Mouse (Mus musculus): ENCODE data around the gene Ddit4. TPM values are rescaled to one million over a fixed set of nuclear protein-coding genes. Genes with fewer than 3 reads are reported as not detected.

The Ddit4 gene
- polyA plus RNA-seq, 1 experiment: 35.0 TPM

DNA sequence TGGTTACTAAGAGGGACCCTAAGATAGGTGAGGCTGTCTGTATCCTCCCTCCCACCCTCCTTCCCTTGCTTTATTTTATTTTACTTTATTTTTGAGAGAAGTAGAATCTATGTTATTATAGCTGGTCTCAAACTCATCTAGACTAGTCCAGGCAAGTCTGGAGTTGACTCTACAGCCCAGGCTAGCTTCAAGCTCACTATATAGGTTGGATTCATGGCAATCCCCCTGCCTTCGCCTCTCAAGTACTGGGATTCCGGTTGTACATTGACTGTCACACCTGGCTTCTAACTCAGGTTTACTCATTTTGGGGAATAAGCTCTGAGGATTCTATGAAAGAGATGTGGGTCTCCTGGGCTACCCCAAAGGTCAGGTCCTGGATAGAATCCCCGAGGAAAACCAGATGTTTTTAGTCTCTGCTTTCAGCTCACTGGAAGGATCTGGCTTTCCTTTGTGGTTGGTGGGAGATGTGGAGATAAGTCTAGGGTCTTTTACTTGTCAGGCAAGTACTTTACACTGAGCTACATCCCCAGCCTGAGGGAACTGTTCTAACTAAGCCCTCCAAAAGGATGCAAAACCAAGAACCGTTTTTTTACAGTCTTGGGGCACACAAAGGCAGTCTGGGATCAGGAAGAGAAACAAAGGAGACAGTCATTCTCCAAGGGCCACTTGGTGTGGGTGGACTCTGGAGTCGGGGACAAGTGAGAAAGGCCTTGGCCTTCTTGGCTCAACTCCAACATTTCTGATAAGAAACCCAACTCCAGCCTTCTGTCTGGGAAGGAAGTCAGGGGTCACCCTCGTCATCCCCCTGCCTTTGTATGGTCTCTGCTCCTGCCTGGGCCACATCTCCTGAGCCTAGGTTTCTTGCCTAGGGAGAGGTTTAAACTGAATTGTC is 3.0 kb downstream of the Ddit4 start:
- Histone ChIP-seq H3K36me3 (ENCODE audit: control insufficient read depth, insufficient read depth, low read length) (peaks cover 6% of the 10 kb centered on the region), H3K4me3 (ENCODE audit: low read depth, low read length) (no peak overlapping the region), H3K27me3 (ENCODE audit: control insufficient read depth, insufficient read depth, low read length) (no peaks in the 10 kb centered on the region), H3K4me1 (ENCODE audit: control insufficient read depth, insufficient read depth, insufficient read length, low read length) (peaks cover 25% of the 10 kb centered on the region), H3K27ac (ENCODE audit: insufficient read depth, low read depth, low read length) (peak overlapping the region; percentile 94)
- WGBS: 22% methylated on average over 6 of the region's 6 CpGs
- TF ChIP-seq POLR2A (IDR thresholded peaks at IDR 0.05; ENCODE audit: low read depth, low read length): no peak
- TF ChIP-seq CTCF (IDR thresholded peaks at IDR 0.05; ENCODE audit: extremely low read depth, insufficient read length, insufficient replicate concordance, low read depth, low read length): no peak

DNA sequence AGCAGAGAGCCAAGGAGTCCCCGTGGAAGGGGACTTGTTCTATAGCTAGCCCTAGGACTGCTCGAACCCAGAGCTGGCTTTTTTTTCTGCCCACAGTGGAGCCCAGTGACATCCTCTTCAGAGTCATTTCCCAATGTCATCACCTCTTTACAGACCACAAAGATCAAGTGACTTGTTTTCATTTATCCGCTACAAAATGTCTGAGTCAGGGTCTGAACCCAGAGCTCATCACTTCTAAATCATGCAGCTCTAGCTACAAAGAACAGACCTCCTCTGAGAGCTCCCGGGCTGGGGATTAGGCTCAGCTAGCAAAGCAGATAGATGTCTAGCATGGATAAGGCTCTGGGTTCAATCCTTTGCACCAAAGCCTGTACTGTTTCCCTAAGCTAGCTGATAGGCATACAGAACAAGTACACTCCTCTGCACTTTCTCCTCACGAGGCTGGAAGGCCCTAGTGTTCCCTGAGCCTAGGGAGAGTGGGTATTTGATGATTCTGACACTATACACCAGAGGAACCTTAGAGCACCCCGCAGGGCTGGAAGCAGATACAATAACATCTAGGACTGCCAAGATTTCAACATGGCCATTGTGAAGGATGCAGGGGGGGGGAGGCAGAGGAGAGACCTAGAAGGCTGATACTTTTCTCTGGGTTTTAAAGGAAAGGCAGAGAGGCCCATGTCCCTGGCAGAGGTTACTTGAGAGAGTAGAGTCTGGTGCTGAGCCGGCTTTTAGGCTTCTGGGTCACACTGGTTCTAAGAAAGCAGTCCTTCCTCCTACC is 4.1 kb downstream of the Ddit4 start:
- TF ChIP-seq CTCF (IDR thresholded peaks at IDR 0.05; ENCODE audit: extremely low read depth, insufficient read length, insufficient replicate concordance, low read depth, low read length) (no peak), POLR2A (IDR thresholded peaks at IDR 0.05; ENCODE audit: low read depth, low read length) (no peak)
- Histone ChIP-seq H3K36me3 (ENCODE audit: control insufficient read depth, insufficient read depth, low read length) (peaks cover 6% of the 10 kb centered on the region), H3K27ac (ENCODE audit: insufficient read depth, low read depth, low read length) (peak overlapping the region; percentile 23; the same call in 1 of the 2 replicates), H3K27me3 (ENCODE audit: control insufficient read depth, insufficient read depth, low read length) (no peaks in the 10 kb centered on the region), H3K4me3 (ENCODE audit: low read depth, low read length) (no peak overlapping the region), H3K4me1 (ENCODE audit: control insufficient read depth, insufficient read depth, insufficient read length, low read length) (peaks cover 34% of the 10 kb centered on the region)
- WGBS: 52% methylated on average over 7 of the region's 7 CpGs

DNA sequence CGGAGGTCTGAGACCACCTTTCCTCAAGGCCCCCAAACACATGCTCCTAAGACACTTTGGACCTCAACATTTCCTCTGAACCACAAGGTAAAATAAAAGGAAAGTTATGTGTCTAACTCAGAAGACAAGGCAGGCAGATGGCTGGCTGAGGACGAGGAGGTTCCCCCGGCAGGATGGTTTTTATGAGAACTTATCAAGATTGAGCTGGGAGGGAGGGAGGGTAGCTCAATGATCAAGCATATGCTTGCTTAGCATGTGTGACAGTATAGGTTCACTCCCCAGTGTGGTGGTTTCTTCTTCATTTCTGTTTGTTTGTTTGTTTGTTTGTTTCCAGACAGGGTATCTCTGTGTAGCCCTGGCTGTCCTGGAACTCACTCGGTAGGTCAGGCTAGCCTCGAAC is 5.3 kb downstream of the Ddit4 start:
- no peak overlapping the region for H3K4me3 ChIP-seq (ENCODE audit: low read depth, low read length)
- H3K27ac ChIP-seq (ENCODE audit: insufficient read depth, low read depth, low read length): no peak overlapping the region
- H3K27me3 ChIP-seq (ENCODE audit: control insufficient read depth, insufficient read depth, low read length): no peaks in the 10 kb centered on the region
- 80% methylated on average over 5 of the region's 5 CpGs for WGBS
- H3K4me1 ChIP-seq (ENCODE audit: control insufficient read depth, insufficient read depth, insufficient read length, low read length): peaks cover 35% of the 10 kb centered on the region
- no peak for TF ChIP-seq POLR2A (IDR thresholded peaks at IDR 0.05; ENCODE audit: low read depth, low read length)
- no peak for TF ChIP-seq CTCF (IDR thresholded peaks at IDR 0.05; ENCODE audit: extremely low read depth, insufficient read length, insufficient replicate concordance, low read depth, low read length)
- peaks cover 6% of the 10 kb centered on the region for H3K36me3 ChIP-seq (ENCODE audit: control insufficient read depth, insufficient read depth, low read length)

DNA sequence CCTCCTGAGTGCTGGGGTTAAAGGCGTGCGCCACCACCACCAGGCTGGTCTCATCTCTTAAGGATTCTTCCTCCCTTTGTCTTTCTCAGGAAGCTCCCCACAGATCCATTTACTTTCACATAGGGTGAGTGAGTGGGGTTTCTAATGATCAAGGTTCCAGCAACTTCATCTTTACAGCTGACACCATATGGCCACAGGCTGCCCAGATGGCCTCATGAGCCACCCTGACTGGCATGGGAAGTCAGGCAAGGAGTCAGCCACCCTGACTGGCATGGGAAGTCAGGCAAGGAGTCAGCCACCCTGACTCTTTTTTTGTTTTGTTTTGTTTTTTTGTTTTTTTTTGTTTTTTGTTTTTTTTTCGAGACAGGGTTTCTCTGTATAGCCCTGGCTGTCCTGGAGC is 6.2 kb downstream of the Ddit4 start:
- no peak overlapping the region for H3K4me3 ChIP-seq (ENCODE audit: low read depth, low read length)
- 88% methylated on average over 3 of the region's 3 CpGs for WGBS
- TF ChIP-seq CTCF (IDR thresholded peaks at IDR 0.05; ENCODE audit: extremely low read depth, insufficient read length, insufficient replicate concordance, low read depth, low read length) (no peak), POLR2A (IDR thresholded peaks at IDR 0.05; ENCODE audit: low read depth, low read length) (no peak)
- peaks cover 32% of the 10 kb centered on the region for H3K4me1 ChIP-seq (ENCODE audit: control insufficient read depth, insufficient read depth, insufficient read length, low read length)
- no peaks in the 10 kb centered on the region for H3K27me3 ChIP-seq (ENCODE audit: control insufficient read depth, insufficient read depth, low read length)
- H3K27ac ChIP-seq (ENCODE audit: insufficient read depth, low read depth, low read length): no peak overlapping the region
- H3K36me3 ChIP-seq (ENCODE audit: control insufficient read depth, insufficient read depth, low read length): peaks cover 6% of the 10 kb centered on the region

DNA sequence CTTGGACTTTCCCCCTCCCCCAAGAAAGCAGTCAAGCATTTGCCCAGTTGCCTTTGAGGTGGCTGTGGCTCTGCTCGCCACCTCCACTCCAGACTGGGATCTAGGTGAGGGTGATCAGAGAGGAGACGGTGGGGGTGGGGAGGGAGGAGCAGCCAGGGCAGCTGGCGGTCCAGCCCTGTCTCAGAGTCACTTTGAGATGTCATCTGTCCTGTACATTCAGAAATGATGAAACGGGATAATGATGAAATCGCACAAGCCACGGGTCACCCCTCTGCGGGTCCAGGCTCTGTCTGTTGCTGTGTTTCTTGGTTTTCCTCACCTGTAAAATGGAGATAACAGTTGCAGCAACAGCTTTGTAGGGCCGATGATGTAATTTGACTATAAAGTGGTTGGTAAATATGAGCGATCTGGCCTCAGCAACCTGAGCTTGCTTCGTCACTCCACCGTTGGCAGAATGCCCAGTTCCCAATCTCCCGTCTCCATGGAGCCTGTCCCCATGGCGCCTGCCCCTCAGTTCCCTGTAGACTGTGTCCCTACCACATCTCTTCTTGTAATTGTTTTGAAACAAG is 8.1 kb downstream of the Ddit4 start:
- 0 out of 2 replicates have a peak overlapping the region, but pooled peaks have one; percentile 6 for H3K27ac ChIP-seq (ENCODE audit: insufficient read depth, low read depth, low read length)

DNA sequence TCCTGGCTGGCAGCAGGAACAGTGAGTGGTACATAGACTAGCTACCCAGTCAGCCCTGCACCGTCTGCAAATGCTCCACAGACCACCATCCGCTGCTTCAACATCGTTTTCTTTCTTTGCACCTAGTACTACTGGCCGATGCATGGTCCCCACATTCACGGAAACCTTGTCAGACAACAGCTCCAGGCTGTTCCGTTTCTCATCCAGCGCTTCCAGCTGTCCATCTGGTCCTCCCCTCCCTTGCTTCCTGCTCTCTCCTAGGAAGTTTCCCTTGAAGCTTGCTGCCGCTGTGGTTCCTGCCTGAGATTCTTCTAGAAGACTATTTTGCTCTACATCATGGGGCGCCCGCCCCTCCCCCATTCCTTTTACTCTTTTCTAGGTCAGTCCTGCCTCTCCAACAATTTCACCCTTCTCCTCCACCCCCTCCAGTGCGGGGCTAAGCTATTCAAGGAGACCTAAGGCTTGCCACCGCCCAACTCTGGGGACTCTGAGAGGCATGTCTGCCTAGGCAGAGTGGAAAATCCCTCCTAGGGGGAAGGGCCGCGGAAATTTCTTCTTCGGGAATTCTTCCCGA is 8.7 kb downstream of the Ddit4 start:
- H3K27me3 ChIP-seq (ENCODE audit: control insufficient read depth, insufficient read depth, low read length): no peaks in the 10 kb centered on the region
- 0 out of 2 replicates have a peak overlapping the region, but pooled peaks have one; percentile 6 for H3K27ac ChIP-seq (ENCODE audit: insufficient read depth, low read depth, low read length)
- 8% methylated on average over 16 of the region's 16 CpGs for WGBS
- peak overlapping the region; percentile 36 for H3K4me3 ChIP-seq (ENCODE audit: low read depth, low read length)
- no peaks in the 10 kb centered on the region for H3K36me3 ChIP-seq (ENCODE audit: control insufficient read depth, insufficient read depth, low read length)
- peaks cover 22% of the 10 kb centered on the region for H3K4me1 ChIP-seq (ENCODE audit: control insufficient read depth, insufficient read depth, insufficient read length, low read length)
- TF ChIP-seq CTCF (IDR thresholded peaks at IDR 0.05; ENCODE audit: extremely low read depth, insufficient read length, insufficient replicate concordance, low read depth, low read length) (no peak), POLR2A (IDR thresholded peaks at IDR 0.05; ENCODE audit: low read depth, low read length) (no peak)

More for the DNA sequence above, 8.1 kb downstream of the Ddit4 start:
- peaks cover 26% of the 10 kb centered on the region for H3K4me1 ChIP-seq (ENCODE audit: control insufficient read depth, insufficient read depth, insufficient read length, low read length)
- peak overlapping the region; percentile 36 for H3K4me3 ChIP-seq (ENCODE audit: low read depth, low read length)
- H3K36me3 ChIP-seq (ENCODE audit: control insufficient read depth, insufficient read depth, low read length): no peaks in the 10 kb centered on the region
- no peaks in the 10 kb centered on the region for H3K27me3 ChIP-seq (ENCODE audit: control insufficient read depth, insufficient read depth, low read length)
- no peak for TF ChIP-seq POLR2A (IDR thresholded peaks at IDR 0.05; ENCODE audit: low read depth, low read length)
- TF ChIP-seq CTCF (IDR thresholded peaks at IDR 0.05; ENCODE audit: extremely low read depth, insufficient read length, insufficient replicate concordance, low read depth, low read length): no peak
- 8% methylated on average over 13 of the region's 13 CpGs for WGBS
